Mouse (Mus musculus) testis, adult 2 months (tissue): ENCODE data around the gene Brd3os. TPM values are rescaled to one million over a fixed set of nuclear protein-coding genes. Genes with fewer than 3 reads are reported as not detected.

Experiments used
- H3K27ac ChIP-seq: fragments of 200-500 bp; 2 replicates; pipeline ENCODE4 v1.5.1; 2012; ENCODE audit warnings: low read depth, low read length; ENCODE audit not compliant: control insufficient read depth, insufficient read depth
- H3K27me3 ChIP-seq: fragments of 200-500 bp; 2 replicates; pipeline ENCODE4 v1.6.1; 2012; ENCODE audit warnings: mild to moderate bottlenecking, low read length, moderate library complexity; ENCODE audit not compliant: control insufficient read depth, insufficient read depth
- H3K36me3 ChIP-seq: fragments of 200-500 bp; 2 replicates; pipeline ENCODE4 v1.6.1; 2012; ENCODE audit warnings: mild to moderate bottlenecking, low read length; ENCODE audit not compliant: control insufficient read depth, insufficient read depth
- H3K4me1 ChIP-seq: fragments of 200-500 bp; 2 replicates; pipeline ENCODE4 v1.6.1; 2012; ENCODE audit warnings: low read length; ENCODE audit not compliant: control insufficient read depth, insufficient read depth
- H3K4me3 ChIP-seq: fragments of 200-500 bp; 2 replicates; pipeline ENCODE4 v1.5.1; 2012; ENCODE audit warnings: low read depth, mild to moderate bottlenecking, low read length, moderate library complexity, mixed read lengths; ENCODE audit not compliant: control insufficient read depth
- CTCF ChIP-seq: fragments of 200-500 bp; IDR thresholded peaks from 2 replicates; pipeline ENCODE4 v1.5.1; 2012; ENCODE audit warnings: low read depth, mild to moderate bottlenecking, inconsistent platforms, low read length, moderate library complexity; ENCODE audit not compliant: control insufficient read depth, insufficient read depth, insufficient replicate concordance
- POLR2A ChIP-seq: fragments of 200-500 bp; IDR thresholded peaks from 2 replicates; pipeline ENCODE4 v1.6.1; 2012; ENCODE audit warnings: low read depth, mild to moderate bottlenecking, inconsistent platforms, low read length, moderate library complexity; ENCODE audit not compliant: control insufficient read depth
- polyA plus RNA-seq: library from polyadenylated mRNA; depleted of rRNA; stranded (reverse); fragments of >200 nt; gene quantifications from 2 replicates; pipeline ENCODE4 v1.2.3, GENCODE M21; 2012

Gene Brd3os
- polyA plus RNA-seq, 1 experiment, result 9.7 TPM

GRCm38 (mm10) chr2:27413936-27414657 is 28.0 kb upstream of the Brd3os start:
- H3K27me3 ChIP-seq, result no peaks in the 10 kb centered on the region
- no peaks in the 10 kb centered on the region for H3K36me3 ChIP-seq
- no peak overlapping the region for H3K4me3 ChIP-seq
- peaks cover 4% of the 10 kb centered on the region for H3K4me1 ChIP-seq
- H3K27ac ChIP-seq, result no peak overlapping the region
- no peak for TF ChIP-seq POLR2A
- TF ChIP-seq CTCF, result no peak

GRCm38 (mm10) chr2:27415060-27415783 is 26.9 kb upstream of the Brd3os start:
- Histone ChIP-seq H3K4me1 (peaks cover 4% of the 10 kb centered on the region), H3K4me3 (no peak overlapping the region)

GRCm38 (mm10) chr2:27416425-27416824 is 25.7 kb upstream of the Brd3os start:
- H3K4me3 ChIP-seq, result no peak overlapping the region

More at GRCm38 (mm10) chr2:27415060-27415783, 26.9 kb upstream of the Brd3os start:
- Histone ChIP-seq H3K27me3 (no peaks in the 10 kb centered on the region), H3K27ac (no peak overlapping the region), H3K36me3 (no peaks in the 10 kb centered on the region)
- TF ChIP-seq POLR2A (no peak), CTCF (no peak)

GRCm38 (mm10) chr2:27417648-27418153 is 24.4 kb upstream of the Brd3os start:
- no peak overlapping the region for H3K27ac ChIP-seq
- H3K4me3 ChIP-seq, result no peak overlapping the region
- no peaks in the 10 kb centered on the region for H3K27me3 ChIP-seq
- H3K4me1 ChIP-seq, result peaks cover 2% of the 10 kb centered on the region
- TF ChIP-seq CTCF, result no peak
- no peaks in the 10 kb centered on the region for H3K36me3 ChIP-seq

More at GRCm38 (mm10) chr2:27416425-27416824, 25.7 kb upstream of the Brd3os start:
- Histone ChIP-seq H3K4me1 (peaks cover 2% of the 10 kb centered on the region), H3K27me3 (no peaks in the 10 kb centered on the region), H3K36me3 (no peaks in the 10 kb centered on the region), H3K27ac (no peak overlapping the region)
- TF ChIP-seq POLR2A (no peak), CTCF (no peak)

GRCm38 (mm10) chr2:27418577-27419070 is 23.5 kb upstream of the Brd3os start:
- Histone ChIP-seq H3K4me1 (peaks cover 2% of the 10 kb centered on the region), H3K4me3 (no peak overlapping the region), H3K27ac (no peak overlapping the region), H3K27me3 (no peaks in the 10 kb centered on the region), H3K36me3 (no peaks in the 10 kb centered on the region)
- TF ChIP-seq CTCF, result no peak

GRCm38 (mm10) chr2:27421293-27422068 is 20.6 kb upstream of the Brd3os start:
- Histone ChIP-seq H3K4me1 (peaks cover 17% of the 10 kb centered on the region), H3K27ac (no peak overlapping the region), H3K4me3 (no peak overlapping the region)

GRCm38 (mm10) chr2:27423596-27423995 is 18.5 kb upstream of the Brd3os start:
- Histone ChIP-seq H3K4me1 (peaks cover 27% of the 10 kb centered on the region), H3K4me3 (no peak overlapping the region)

More at GRCm38 (mm10) chr2:27421293-27422068, 20.6 kb upstream of the Brd3os start:
- Histone ChIP-seq H3K36me3 (no peaks in the 10 kb centered on the region), H3K27me3 (no peaks in the 10 kb centered on the region)
- TF ChIP-seq CTCF (no peak), POLR2A (no peak)

More at GRCm38 (mm10) chr2:27423596-27423995, 18.5 kb upstream of the Brd3os start:
- H3K27ac ChIP-seq, result no peak overlapping the region
- H3K27me3 ChIP-seq, result no peaks in the 10 kb centered on the region
- no peaks in the 10 kb centered on the region for H3K36me3 ChIP-seq
- TF ChIP-seq CTCF, result no peak
- TF ChIP-seq POLR2A, result no peak
